Mouse (Mus musculus) adrenal gland, adult 8-10 months (tissue): ENCODE measurements around the gene Epb41l4b. TPM values are rescaled to one million over a fixed set of nuclear protein-coding genes. Genes with fewer than 3 reads are reported as not detected.
A peak's percentile ranks its signal among the peaks of the same experiment; 100 is the strongest.

Source experiments
- DNase-seq: peaks from one replicate; pipeline ENCODE4 v3.0.0; 2022
- total RNA-seq, 4 experiments: library from RNA; stranded (reverse); gene quantifications; 2 replicates each; pipeline ENCODE4 v1.2.4; 2022

Epb41l4b gene
- total RNA-seq, 4 experiments from 2014 or later: 1.9 to 3.5 (median 2.6) TPM

- DNase-seq: no peak
Measured at GRCm38 (mm10) chr4:57060319-57060831, 82.9 kb downstream of the Epb41l4b start.

- DNase-seq: no peak
Measured at GRCm38 (mm10) chr4:57058623-57059022, 84.6 kb downstream of the Epb41l4b start.

GRCm38 (mm10) chr4:57057637-57058036, 85.6 kb downstream of the Epb41l4b start:
- no peak for DNase-seq

- no peak for DNase-seq
Measured at GRCm38 (mm10) chr4:57055635-57056034, 87.6 kb downstream of the Epb41l4b start.

GRCm38 (mm10) chr4:57049281-57049921, 93.8 kb downstream of the Epb41l4b start:
- no peak for DNase-seq

GRCm38 (mm10) chr4:57048566-57048965, 94.7 kb downstream of the Epb41l4b start:
- no peak for DNase-seq

- DNase-seq: no peak
Measured at GRCm38 (mm10) chr4:57046160-57046571, 97.1 kb downstream of the Epb41l4b start.

GRCm38 (mm10) chr4:57043621-57044020, 99.6 kb downstream of the Epb41l4b start:
- DNase-seq: no peak

- DNase-seq: no peak
Measured at GRCm38 (mm10) chr4:57041661-57042060, 101.6 kb downstream of the Epb41l4b start.

GRCm38 (mm10) chr4:57041211-57041610, 102.0 kb downstream of the Epb41l4b start:
- no peak for DNase-seq

GRCm38 (mm10) chr4:57040481-57040880, 102.8 kb downstream of the Epb41l4b start:
- DNase-seq: no peak

GRCm38 (mm10) chr4:57039127-57040031, 103.9 kb downstream of the Epb41l4b start:
- no peak for DNase-seq

GRCm38 (mm10) chr4:57037554-57037953, 105.7 kb downstream of the Epb41l4b start:
- DNase-seq: no peak

GRCm38 (mm10) chr4:57034169-57034568, 109.1 kb downstream of the Epb41l4b start:
- no peak for DNase-seq

- no peak for DNase-seq
Measured at GRCm38 (mm10) chr4:57031440-57031839, 111.8 kb downstream of the Epb41l4b start.

- no peak for DNase-seq
Measured at GRCm38 (mm10) chr4:57027954-57028353, 115.3 kb downstream of the Epb41l4b start.

GRCm38 (mm10) chr4:57023527-57023926, 119.7 kb downstream of the Epb41l4b start:
- DNase-seq: no peak

GRCm38 (mm10) chr4:57021288-57021687, 121.9 kb downstream of the Epb41l4b start:
- no peak for DNase-seq

GRCm38 (mm10) chr4:57017229-57017628, 126.0 kb downstream of the Epb41l4b start:
- peak; percentile 25 for DNase-seq

GRCm38 (mm10) chr4:57016366-57017171, 126.7 kb downstream of the Epb41l4b start:
- no peak for DNase-seq

- DNase-seq: no peak
Measured at GRCm38 (mm10) chr4:57015032-57015431, 128.2 kb downstream of the Epb41l4b start.

GRCm38 (mm10) chr4:57011454-57012046, 131.7 kb downstream of the Epb41l4b start:
- DNase-seq: no peak
